Mouse (Mus musculus): Measurements from ENCODE around the gene Ripor1.

Ripor1 gene

GRCm38 (mm10) chr8:105629337-105629736, 24.3 kb downstream of the Ripor1 start:
- DNase-seq, result no peak

- no peak for DNase-seq
Measured at GRCm38 (mm10) chr8:105634771-105635458, 29.9 kb downstream of the Ripor1 start.

GRCm38 (mm10) chr8:105635481-105635880, 30.4 kb downstream of the Ripor1 start:
- DNase-seq, result no peak

DNA sequence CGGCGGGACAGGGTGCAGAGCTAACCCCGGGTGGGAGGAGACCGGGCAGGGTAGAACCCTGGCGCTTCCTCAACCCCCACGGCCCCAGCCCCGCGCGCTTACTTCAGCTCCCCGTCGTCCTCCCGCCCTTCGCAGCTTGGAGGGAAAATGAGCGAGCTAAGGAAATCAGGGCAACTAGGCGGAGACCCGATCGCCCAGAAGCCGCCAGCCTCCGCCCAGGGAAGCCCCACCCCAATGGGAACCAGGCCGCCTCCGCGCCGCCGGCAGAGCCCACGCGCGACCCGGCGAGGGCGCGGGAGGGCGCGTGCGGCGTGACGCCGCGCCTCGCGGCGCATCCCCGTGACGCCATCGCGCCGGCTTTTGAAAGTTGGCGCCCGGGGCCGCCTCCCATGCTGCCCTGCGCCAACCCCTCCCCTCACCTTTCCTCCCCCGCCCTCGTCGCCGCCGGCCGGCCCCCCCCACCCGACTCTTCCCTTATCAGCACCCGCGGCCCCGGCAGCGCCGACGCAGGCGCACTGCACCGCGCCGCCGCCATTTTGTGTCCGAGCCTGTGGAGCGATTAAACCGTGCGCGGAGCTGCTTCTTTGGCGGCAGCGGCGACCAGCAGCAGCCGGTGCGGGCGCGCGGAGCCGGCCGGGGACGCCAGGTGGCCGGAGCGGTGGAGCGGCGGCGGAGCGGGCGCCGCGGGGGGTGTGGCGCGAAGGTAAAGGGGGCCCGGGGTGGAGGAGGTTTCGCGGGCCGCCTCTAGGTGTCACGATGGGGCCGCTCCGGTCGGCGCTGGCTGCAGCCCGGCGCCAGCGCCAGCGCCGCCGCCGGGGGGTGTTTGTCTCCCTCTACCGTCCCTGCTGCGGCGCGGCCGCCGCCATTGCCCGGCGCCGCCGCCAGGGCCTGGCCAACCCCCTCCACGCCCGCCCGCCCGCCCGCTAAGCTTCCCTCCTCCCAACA, 31.2 kb downstream of the Ripor1 start, which contains the start of gene Ctcf:
Ctcf (plus strand) TSS at position 551 of the 945 bp plus-strand sequence.
- peak; percentile 94 for DNase-seq

DNA sequence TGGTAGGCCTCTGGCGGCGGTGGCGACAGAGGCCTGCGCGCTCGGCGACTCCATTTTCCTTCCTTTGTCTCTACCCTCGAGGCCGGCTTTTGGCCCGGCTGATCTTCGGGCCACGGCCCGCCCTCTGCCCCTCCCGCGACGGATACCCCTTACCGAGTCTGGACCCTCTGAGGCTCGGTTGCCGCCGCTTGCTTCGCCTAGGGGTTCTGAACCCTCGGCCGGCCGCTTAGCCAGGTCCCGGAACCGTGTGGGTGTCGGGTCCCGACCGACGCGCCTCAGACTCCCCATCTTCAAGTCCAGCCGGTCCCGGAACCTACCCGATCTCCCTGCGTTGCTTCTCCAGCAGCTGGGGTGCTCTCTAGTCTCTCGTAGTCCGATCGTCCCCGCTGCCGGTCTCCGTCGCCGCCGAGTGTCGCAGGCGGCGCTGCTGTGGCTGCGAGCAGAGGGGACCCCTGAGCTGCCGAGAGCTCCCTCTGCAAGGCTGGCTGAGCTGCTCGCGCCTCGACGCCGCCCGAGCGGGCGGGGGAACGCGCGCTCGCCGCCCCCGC, 32.0 kb downstream of the Ripor1 start, which contains the start of gene Agrp:
Agrp (minus strand) TSS at position 431 of the 548 bp plus-strand sequence.
- peak; percentile 66 for DNase-seq

- DNase-seq, result no peak
Measured at GRCm38 (mm10) chr8:105637601-105638041, 32.6 kb downstream of the Ripor1 start.

DNA sequence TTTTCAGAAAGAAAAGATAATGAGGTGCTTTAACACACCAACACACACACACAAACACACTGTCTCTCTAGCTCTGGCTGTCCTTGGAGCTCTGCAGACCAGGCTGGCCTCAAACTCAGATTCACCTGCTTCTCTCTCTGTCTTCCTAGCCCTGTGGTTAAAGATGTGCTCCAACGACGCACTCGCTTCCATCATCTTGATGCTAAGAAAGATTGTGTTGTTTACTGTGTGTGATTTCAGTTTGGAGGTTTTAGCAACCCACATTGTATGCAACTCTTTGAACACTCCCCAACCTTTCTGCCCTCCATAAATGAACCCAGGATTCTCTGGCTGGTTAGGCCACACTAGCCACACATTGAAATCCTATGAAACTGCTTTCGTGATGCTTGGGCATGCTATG, 33.5 kb downstream of the Ripor1 start:
- DNase-seq, result no peak

DNA sequence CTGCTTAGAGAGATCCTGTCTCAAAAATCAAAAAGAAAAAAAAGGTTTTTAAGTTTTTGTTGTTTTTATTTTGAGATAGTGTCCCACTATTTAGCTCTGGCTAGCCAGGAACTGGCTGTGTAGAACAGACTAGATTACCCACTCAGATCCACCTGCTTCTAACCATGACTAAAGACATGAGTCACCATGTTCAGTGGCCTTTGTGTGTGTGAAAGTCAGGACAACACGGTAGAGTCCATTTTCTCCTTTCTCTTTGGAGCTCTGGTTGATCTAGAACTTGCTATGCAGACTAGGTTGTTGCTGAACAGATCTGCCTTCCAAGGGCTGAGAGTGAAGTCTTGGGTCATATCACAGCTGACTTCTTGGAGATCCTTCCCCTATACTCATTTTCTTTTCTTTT, 34.8 kb downstream of the Ripor1 start:
- no peak for DNase-seq

GRCm38 (mm10) chr8:105640511-105640910, 35.5 kb downstream of the Ripor1 start:
- DNase-seq, result no peak

GRCm38 (mm10) chr8:105645205-105645604, 40.1 kb downstream of the Ripor1 start:
- no peak for DNase-seq

DNA sequence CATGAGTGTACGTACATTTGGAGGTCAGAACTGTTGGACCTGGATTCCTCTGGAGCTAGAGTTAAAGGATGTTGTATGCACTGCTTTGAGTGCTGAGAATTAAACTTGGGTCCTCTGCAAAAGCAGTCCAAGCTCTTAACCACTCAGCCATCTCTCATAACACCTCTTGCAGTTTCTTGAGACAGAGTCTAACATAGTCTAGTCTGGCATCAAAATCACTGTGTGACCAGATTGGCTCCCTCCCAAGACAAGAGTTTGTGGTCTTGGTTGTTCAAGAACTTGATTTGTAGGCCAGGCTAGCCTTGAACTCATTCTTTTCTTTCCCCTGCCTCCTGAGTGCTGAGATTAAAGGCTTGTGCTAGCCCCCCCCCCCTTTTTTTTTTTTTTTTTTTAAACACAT, 43.9 kb downstream of the Ripor1 start:
- DNase-seq, result no peak

- no peak for DNase-seq
Measured at GRCm38 (mm10) chr8:105657641-105658040, 52.6 kb downstream of the Ripor1 start.

- DNase-seq, result no peak
Measured at GRCm38 (mm10) chr8:105661167-105661566, 56.1 kb downstream of the Ripor1 start.

All from right cerebral cortex, postnatal 14 days (tissue).